Mouse (Mus musculus) embryonic fibroblast, embryonic 13.5 days (primary cell): ENCODE results near the gene Fcgrt.
"Not testable (repeated sequence)": the region's sequence is repeated elsewhere in the genome, so short reads cannot be mapped to it uniquely, and the experiment has no call there.

Experiments used
- CTCF ChIP-seq: IDR thresholded peaks from 2 replicates; pipeline ENCODE4 v1.5.1; 2011; ENCODE audit warnings: mild to moderate bottlenecking, control low read depth, low read length, moderate library complexity, borderline replicate concordance; ENCODE audit not compliant: insufficient read depth
- POLR2A ChIP-seq: IDR thresholded peaks from 2 replicates; pipeline ENCODE4 v1.6.1; 2011; ENCODE audit warnings: low read depth, mild to moderate bottlenecking, control low read depth, low read length, moderate library complexity

- TF ChIP-seq CTCF, POLR2A: not testable (repeated sequence)
Measured at GRCm38 (mm10) chr7:45095965-45096364, 7.7 kb downstream of the Fcgrt start.
